ENCODE assay signal across 8 mouse cellular contexts in the genomic region with DNA sequence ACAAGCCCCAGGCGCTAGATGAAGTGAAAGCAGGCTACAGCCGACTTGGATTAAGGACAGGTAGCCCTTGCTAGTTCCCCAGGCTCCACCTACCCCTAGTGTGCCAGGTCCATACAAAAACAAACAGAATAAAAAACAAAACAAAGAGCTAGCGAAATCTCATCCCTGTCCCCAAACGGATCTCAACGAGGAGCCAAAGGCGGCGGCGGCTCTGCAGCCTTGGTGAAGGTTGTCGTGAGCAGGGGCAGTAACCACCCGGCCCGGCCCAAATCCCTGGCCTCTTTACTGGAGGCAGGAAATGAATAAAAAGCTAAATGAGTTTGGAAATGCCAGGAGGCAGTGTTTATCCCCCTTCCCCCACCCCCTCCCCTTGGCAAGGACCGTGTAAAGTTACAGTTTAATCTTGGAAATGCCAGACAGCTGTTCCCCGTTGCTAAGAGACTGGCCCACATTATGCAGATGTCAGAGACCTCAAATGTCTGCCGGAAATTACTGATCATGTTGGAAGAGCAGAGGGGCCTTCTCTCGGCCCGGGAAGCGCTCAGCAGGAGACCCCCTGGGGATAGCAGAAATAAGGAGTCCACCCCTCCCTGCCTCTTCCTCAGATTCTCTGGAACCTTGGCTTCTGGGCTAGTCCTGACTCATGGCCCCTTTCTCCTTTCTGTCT.
A peak's percentile ranks its signal among the peaks of the same experiment; 100 is the strongest.
DNase-seq lines count a peak whose midpoint lies in the region; ATAC-seq and TF ChIP-seq lines count a peak whose summit lies in the region.

No protein-coding gene starts in this region.

- H3K27me3 ChIP-seq in forebrain, postnatal 0 days (ENCODE audit: insufficient read depth, low read length), result no peaks in the 10 kb centered on the region
- no peaks in the 10 kb centered on the region for H3K27me3 ChIP-seq in hindbrain, embryonic 13.5 days
- H3K27me3 ChIP-seq in limb, embryonic 11.5 days (ENCODE audit: control insufficient read depth, insufficient read depth, low read length), result no peaks in the 10 kb centered on the region
- no peaks in the 10 kb centered on the region for H3K27me3 ChIP-seq in midbrain, embryonic 16.5 days (ENCODE audit: control insufficient read depth, insufficient read depth, low read depth, low read length)

- no peak overlapping the region for H3K4me3 ChIP-seq in bone marrow macrophage, adult 2 months (ENCODE audit: insufficient read depth, low read length)
- H3K4me3 ChIP-seq in forebrain, postnatal 0 days (ENCODE audit: low read depth, low read length), result no peak overlapping the region
- H3K4me3 ChIP-seq in hindbrain, embryonic 13.5 days, result no peak overlapping the region
- H3K4me3 ChIP-seq in limb, embryonic 11.5 days (ENCODE audit: low read depth, low read length), result no peak overlapping the region
- H3K4me3 ChIP-seq in midbrain, embryonic 16.5 days (ENCODE audit: low read depth, low read length), result no peak overlapping the region

- peak; percentile 64 for DNase-seq in ovary, postnatal 36 days (ENCODE audit: low spot score)
- no peak for DNase-seq in ovary, postnatal 14 days (ENCODE audit: low spot score)
- peak; percentile 81 for DNase-seq in forebrain, postnatal 0 days
- peak; percentile 77 for DNase-seq in limb, embryonic 11.5 days (ENCODE audit: low spot score)
- no peak for DNase-seq in layer of hippocampus, adult 9-11 months

- 1% methylated on average over 17 of the region's 17 CpGs for WGBS in forebrain, postnatal 0 days
- under 1% methylated on average over 17 of the region's 17 CpGs for WGBS in hindbrain, embryonic 13.5 days
- WGBS in limb, embryonic 11.5 days, result 1% methylated on average over 17 of the region's 17 CpGs
- 1% methylated on average over 17 of the region's 17 CpGs for WGBS in midbrain, embryonic 16.5 days

- TF ChIP-seq CTCF in bone marrow macrophage, adult 2 months (IDR thresholded peaks at IDR 0.05; ENCODE audit: low read depth, low read length), result no peak
- no peak for TF ChIP-seq CTCF in forebrain, postnatal 0 days (IDR thresholded peaks at IDR 0.05; ENCODE audit: low read depth)

- H3K9ac ChIP-seq in forebrain, postnatal 0 days, result peak overlapping the region; percentile 46
- peak overlapping the region; percentile 71 for H3K9ac ChIP-seq in hindbrain, embryonic 13.5 days
- peak overlapping the region; percentile 28 for H3K9ac ChIP-seq in limb, embryonic 11.5 days (ENCODE audit: low read length)
- peak overlapping the region; percentile 64 for H3K9ac ChIP-seq in midbrain, embryonic 16.5 days (ENCODE audit: low read depth, low read length)

- H3K27ac ChIP-seq in bone marrow macrophage, adult 2 months (ENCODE audit: insufficient read depth, low read depth, low read length), result peak overlapping the region; percentile 98
- H3K27ac ChIP-seq in forebrain, postnatal 0 days (ENCODE audit: low read depth, low read length), result peak overlapping the region; percentile 95
- peak overlapping the region; percentile 100 for H3K27ac ChIP-seq in hindbrain, embryonic 13.5 days
- H3K27ac ChIP-seq in limb, embryonic 11.5 days (replicated peaks; ENCODE audit: low read depth, low read length), result peak overlapping the region; percentile 94
- peak overlapping the region; percentile 99 for H3K27ac ChIP-seq in midbrain, embryonic 16.5 days (ENCODE audit: low read length)

- no peaks in the 10 kb centered on the region for H3K36me3 ChIP-seq in forebrain, postnatal 0 days (ENCODE audit: insufficient read depth)
- H3K36me3 ChIP-seq in hindbrain, embryonic 13.5 days, result no peaks in the 10 kb centered on the region
- no peaks in the 10 kb centered on the region for H3K36me3 ChIP-seq in limb, embryonic 11.5 days (ENCODE audit: control insufficient read depth, insufficient read depth, low read length)
- no peaks in the 10 kb centered on the region for H3K36me3 ChIP-seq in midbrain, embryonic 16.5 days (ENCODE audit: control insufficient read depth, insufficient read depth, low read length)

- no peak for TF ChIP-seq POLR2A in bone marrow macrophage, adult 2 months (IDR thresholded peaks at IDR 0.05; ENCODE audit: borderline replicate concordance, low read depth, low read length)

- no peaks in the 10 kb centered on the region for H3K9me3 ChIP-seq in forebrain, postnatal 0 days (ENCODE audit: low read length)
- no peaks in the 10 kb centered on the region for H3K9me3 ChIP-seq in hindbrain, embryonic 13.5 days
- H3K9me3 ChIP-seq in limb, embryonic 11.5 days (ENCODE audit: control insufficient read depth, low read length), result no peaks in the 10 kb centered on the region
- no peaks in the 10 kb centered on the region for H3K9me3 ChIP-seq in midbrain, embryonic 16.5 days (replicated peaks; ENCODE audit: control insufficient read depth, low read length, poor library complexity, severe bottlenecking)

- peaks cover 48% of the 10 kb centered on the region for H3K4me1 ChIP-seq in bone marrow macrophage, adult 2 months (ENCODE audit: control insufficient read depth, insufficient read depth, low read length)
- peaks cover 72% of the 10 kb centered on the region for H3K4me1 ChIP-seq in forebrain, postnatal 0 days (ENCODE audit: insufficient read depth)
- peaks cover 86% of the 10 kb centered on the region for H3K4me1 ChIP-seq in hindbrain, embryonic 13.5 days (replicated peaks)
- H3K4me1 ChIP-seq in limb, embryonic 11.5 days (ENCODE audit: control insufficient read depth, insufficient read depth, low read length), result peaks cover 54% of the 10 kb centered on the region
- peaks cover 84% of the 10 kb centered on the region for H3K4me1 ChIP-seq in midbrain, embryonic 16.5 days (ENCODE audit: control insufficient read depth, insufficient read depth, low read length)

- ATAC-seq in forebrain, postnatal 0 days, result peak; percentile 44
- ATAC-seq in hindbrain, embryonic 13.5 days (ENCODE audit: low FRiP score), result peak; percentile 27; the same call in 1 of the 2 replicates
- peak; percentile 59 for ATAC-seq in limb, embryonic 11.5 days (ENCODE audit: insufficient number of reproducible peaks, low FRiP score, low TSS enrichment, low read depth)
- ATAC-seq in midbrain, embryonic 16.5 days, result peak; percentile 17; the same call in 1 of the 2 replicates

- H3K4me2 ChIP-seq in forebrain, postnatal 0 days (ENCODE audit: low read depth), result peak overlapping the region; percentile 34
- H3K4me2 ChIP-seq in hindbrain, embryonic 13.5 days, result peak overlapping the region; percentile 46
- H3K4me2 ChIP-seq in limb, embryonic 11.5 days (ENCODE audit: low read depth, severe bottlenecking), result peak overlapping the region; percentile 38
- H3K4me2 ChIP-seq in midbrain, embryonic 16.5 days (ENCODE audit: low read length), result peak overlapping the region; percentile 39

Comparison
In these comparisons a context has a peak if more than half of its experiments do, and no peak if none do; other contexts are left out.
1. DNase-seq: peak in ovary, postnatal 36 days (single experiment), forebrain, postnatal 0 days (single experiment) and limb, embryonic 11.5 days (single experiment); none in ovary, postnatal 14 days (single experiment) and layer of hippocampus, adult 9-11 months (single experiment).
2. Peak in every context shown above with its lines, with median percentiles within 50 percentile points of each other: H3K27ac ChIP-seq, ATAC-seq, H3K4me2 ChIP-seq and H3K9ac ChIP-seq.